Mouse (Mus musculus) heart, adult 18-20 months (tissue): ENCODE data around the gene Zfp612. TPM values are rescaled to one million over a fixed set of nuclear protein-coding genes. Genes with fewer than 3 reads are reported as not detected.

Source experiments
- DNase-seq, 2 experiments: peaks; one replicate each; pipeline ENCODE4 v3.0.0; 2021 to 2022; ENCODE audit warnings: mixed read lengths in 1 of 2
- total RNA-seq, 2 experiments: library from RNA; stranded (reverse); gene quantifications; 2 replicates each; pipeline ENCODE4 v1.2.3; 2021

Zfp612 gene
- total RNA-seq, 2 experiments from 2014 or later, result 4.7 to 6.3 TPM

DNA sequence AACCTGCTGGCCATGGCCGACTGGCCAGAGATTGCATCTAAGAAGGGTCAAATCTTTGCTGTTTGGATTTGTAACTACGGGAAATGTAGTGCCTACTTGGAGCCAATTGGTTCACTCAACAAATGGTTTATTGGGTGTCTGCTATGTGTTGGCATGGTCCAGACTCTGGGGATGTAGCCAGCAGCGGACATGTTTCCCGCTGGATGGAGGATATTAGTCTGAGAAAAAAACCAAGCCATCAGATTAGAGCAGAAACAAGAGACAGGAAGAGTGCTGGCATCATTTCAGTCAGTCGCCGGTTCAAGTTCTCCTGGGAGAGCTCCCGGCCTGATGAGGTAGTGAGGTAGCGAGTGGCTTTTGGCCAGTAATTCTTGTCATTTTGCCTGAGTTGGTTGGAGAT, 54.7 kb downstream of the Zfp612 start:
- DNase-seq, result no peak

DNA sequence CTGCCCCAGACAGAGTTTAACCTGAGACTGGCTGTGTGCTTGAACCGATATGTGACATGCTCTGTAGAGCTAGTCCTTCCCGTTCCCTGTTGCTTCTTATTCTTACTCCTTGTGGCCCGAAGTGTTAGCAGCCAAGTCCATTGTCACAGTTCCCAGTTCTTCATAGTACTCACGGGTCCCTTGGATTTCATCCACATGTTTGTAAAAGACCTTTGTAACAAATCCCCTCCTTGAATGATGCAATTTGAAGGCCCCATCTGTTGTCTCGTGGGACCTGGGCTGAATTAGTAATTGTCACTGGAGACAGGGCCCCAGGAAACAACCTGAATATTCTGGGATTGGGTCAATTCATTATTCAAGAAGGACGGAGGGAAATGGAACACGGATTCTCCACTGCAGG, 56.0 kb downstream of the Zfp612 start:
- DNase-seq, result no peak

DNA sequence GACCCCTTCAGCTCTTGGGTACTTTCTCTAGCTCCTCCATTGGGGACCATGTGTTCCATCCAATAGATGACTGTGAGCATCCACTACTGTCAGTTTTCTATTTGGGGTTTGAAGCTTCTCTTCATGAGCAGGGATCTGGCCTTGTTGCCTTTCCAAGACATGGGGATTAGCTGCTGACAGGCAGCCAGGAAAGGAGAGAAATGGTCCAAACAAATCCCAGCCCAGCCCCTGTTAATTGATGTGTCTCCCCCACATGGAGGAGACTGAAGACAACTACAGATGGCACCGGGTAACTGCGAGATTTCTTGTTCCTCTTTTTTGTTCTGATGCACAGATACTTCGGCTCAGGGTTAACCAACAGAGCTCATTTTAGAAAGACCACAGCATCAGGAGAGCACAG, 60.6 kb downstream of the Zfp612 start:
- DNase-seq, result no peak

DNA sequence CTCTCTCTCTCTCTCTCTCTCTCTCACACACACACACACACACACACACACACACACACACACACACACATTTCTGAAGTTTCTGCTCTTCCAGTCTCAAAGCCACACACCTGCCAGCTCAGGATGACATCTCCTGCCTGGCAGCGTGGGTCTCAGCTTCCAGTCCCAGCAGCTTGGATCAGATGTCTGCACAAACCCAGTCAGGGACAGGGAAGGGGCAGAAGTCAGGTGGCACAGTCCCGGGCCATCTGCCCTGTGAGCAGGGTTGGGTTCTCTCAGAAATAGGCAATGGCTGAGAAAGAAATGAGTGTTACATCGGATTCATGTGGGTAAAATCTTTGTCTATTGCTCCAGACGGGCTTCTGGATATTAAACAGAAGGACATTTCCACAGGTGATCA, 61.2 kb downstream of the Zfp612 start:
- DNase-seq, result no peak

Other genes with a start within 250 kb of the Zfp612 start
- 1 to 10 TPM; 3.0 to 3.4 TPM for gene Phlpp2, start 211.2 kb upstream of the Zfp612 start, total RNA-seq
- under 1 TPM in 1 of 2 experiments, not detected in 1; 0.46 TPM for gene Marveld3, start 117.5 kb upstream of the Zfp612 start, total RNA-seq
- gene Tat, start 89.3 kb upstream of the Zfp612 start, total RNA-seq, result 1 to 10 TPM in 1 of 2 experiments, under 1 TPM in 1; 0.50 to 3.6 TPM
- 1 to 10 TPM; 1.7 to 5.4 TPM for gene Chst4, start 40.0 kb upstream of the Zfp612 start, total RNA-seq
- not detected for gene Gm21964, start 21.5 kb downstream of the Zfp612 start, total RNA-seq
- gene Gm17720, start 23.0 kb downstream of the Zfp612 start, total RNA-seq, result not detected
- gene Calb2, start 88.5 kb downstream of the Zfp612 start, total RNA-seq, result not detected
- gene Cmtr2, start 135.9 kb downstream of the Zfp612 start, total RNA-seq, result 1 to 10 TPM; 2.4 to 3.3 TPM
- gene Hydin, start 187.2 kb downstream of the Zfp612 start, total RNA-seq, result under 1 TPM; 0.07 to 0.36 TPM